Mouse (Mus musculus): ENCODE measurements around the gene Arhgap33. TPM values are rescaled to one million over a fixed set of nuclear protein-coding genes. Genes with fewer than 3 reads are reported as not detected.

The Arhgap33 gene
- polyA plus RNA-seq, 1 experiment from 2014 or later: 2.6 TPM

DNA sequence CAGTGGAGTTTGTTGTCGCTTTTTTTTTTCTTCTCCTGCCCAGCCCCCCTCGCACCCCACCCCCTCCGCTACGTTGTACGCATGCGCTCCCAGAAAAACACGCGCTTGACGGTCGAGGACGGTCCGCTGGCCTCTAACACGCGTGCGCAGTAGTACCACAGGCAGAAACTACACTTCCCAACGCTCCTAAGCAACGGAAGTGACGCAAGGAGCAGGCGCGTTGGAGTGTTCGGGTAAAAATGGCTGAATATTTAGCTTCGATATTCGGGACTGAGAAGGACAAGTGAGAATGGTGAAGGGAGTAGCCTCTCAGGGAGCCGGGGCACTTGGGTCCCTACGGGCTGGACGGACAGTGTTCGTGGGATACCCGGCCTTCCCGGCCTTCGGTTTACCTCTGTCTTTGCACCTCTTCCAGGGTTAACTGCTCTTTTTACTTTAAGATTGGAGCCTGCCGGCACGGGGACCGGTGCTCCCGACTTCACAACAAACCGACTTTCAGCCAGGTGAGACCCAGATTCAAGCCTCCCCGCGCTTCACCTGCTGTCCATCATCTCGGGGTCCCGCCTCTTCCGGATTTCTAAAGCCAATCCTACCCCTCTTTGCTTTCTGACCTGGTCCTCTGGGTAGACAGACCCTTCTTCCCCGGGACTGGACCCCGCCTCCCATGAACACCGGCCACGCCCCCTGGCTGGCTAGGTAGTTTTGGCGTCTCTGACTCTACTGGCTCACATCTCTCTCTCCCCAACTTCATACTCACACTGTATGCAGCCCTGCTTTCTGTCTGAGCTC, 28.5 kb upstream of the Arhgap33 start, which contains the start of the genes U2af1l4, Gm49396 and Psenen:
Gene U2af1l4 (plus strand): TSS at position 185 of the 789 bp plus-strand sequence.
Gene Gm49396 (plus strand): TSS at position 228 of the 789 bp plus-strand sequence.
Gene Psenen (minus strand): TSS at position 511 of the 789 bp plus-strand sequence.
- Histone ChIP-seq H3K9me3 (replicated peaks) (no peaks in the 10 kb centered on the region), H3K27ac (replicated peaks) (peak within 1 kb of the TSS; percentile 92), H3K9ac (peak within 1 kb of the TSS; percentile 70), H3K4me2 (peak within 1 kb of the TSS; percentile 86), H3K4me3 (replicated peaks) (peak within 1 kb of the TSS; percentile 71), H3K4me1 (replicated peaks) (peaks cover 38% of the 10 kb centered on the region), H3K27me3 (no peaks in the 10 kb centered on the region), H3K36me3 (replicated peaks) (peaks cover 32% of the 10 kb centered on the region)
- WGBS (ENCODE audit: insufficient replicate concordance): under 1% methylated on average over 45 of the region's 45 CpGs
- peak; percentile 80 for ATAC-seq (ENCODE audit: insufficient read depth)

DNA sequence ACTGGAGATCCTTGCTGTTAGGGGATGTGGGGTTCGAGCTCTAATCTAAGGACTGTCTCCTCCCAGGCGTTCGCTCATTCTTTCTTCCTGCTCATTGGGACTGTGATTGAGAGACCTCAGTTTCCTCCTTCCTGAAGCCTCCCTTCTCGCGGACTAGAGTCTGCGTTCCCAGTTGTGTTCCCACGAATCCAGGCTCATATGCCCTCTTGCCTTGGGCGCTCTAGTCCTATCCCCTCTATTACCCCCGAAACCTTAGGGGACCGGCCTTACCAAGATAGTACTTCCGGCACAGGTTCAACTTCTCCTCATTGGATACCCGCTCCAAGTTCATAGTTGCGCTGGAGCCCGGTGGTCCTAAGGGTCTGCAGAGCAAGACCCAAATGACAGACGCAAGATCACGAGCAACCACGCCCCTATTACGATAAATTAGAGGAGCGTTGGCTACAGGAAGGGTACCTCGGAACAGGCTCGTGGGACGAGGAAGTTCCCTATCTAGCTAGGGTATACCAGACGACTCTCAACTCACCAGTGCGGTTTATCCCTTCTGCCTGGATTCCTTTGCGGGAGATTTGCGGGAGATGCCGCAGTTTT, 27.8 kb upstream of the Arhgap33 start:
- ATAC-seq (ENCODE audit: insufficient read depth): no peak

DNA sequence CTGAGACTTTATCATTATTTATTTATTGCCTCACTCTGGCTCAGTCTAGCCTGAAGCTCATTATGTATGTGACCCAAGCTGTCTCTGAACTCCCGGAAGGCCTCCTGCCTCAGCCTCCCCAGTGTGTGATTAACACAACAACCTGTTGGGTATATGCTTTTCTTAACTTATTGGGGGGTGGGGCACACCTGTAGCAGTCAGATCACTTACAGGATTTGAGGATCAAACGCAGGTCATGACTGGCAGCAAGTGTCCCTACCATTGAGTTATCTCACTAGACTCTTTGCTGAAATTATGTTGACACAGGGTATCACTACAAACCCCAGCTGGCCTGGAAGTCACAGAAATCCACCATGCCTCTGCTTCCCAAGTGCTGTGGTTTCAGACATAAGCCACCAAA, 25.4 kb upstream of the Arhgap33 start:
- Histone ChIP-seq H3K27me3 (no peaks in the 10 kb centered on the region), H3K4me3 (replicated peaks) (peak overlapping the region; percentile 75; the same call in 1 of the 2 replicates), H3K9me3 (replicated peaks) (no peaks in the 10 kb centered on the region), H3K4me2 (peak overlapping the region; percentile 82; the same call in 1 of the 2 replicates), H3K36me3 (replicated peaks) (peaks cover 36% of the 10 kb centered on the region), H3K27ac (replicated peaks) (peak overlapping the region; percentile 87), H3K9ac (peak overlapping the region; percentile 74; the same call in 1 of the 2 replicates), H3K4me1 (replicated peaks) (peaks cover 53% of the 10 kb centered on the region)
- WGBS (ENCODE audit: insufficient replicate concordance): 77% methylated on average over 2 of the region's 2 CpGs
- ATAC-seq (ENCODE audit: insufficient read depth): no peak

More for the DNA sequence above, 27.8 kb upstream of the Arhgap33 start:
- Histone ChIP-seq H3K9me3 (replicated peaks) (no peaks in the 10 kb centered on the region), H3K27ac (replicated peaks) (peak overlapping the region; percentile 84), H3K4me3 (replicated peaks) (peak overlapping the region; percentile 71), H3K36me3 (replicated peaks) (peaks cover 31% of the 10 kb centered on the region), H3K4me1 (replicated peaks) (peaks cover 44% of the 10 kb centered on the region), H3K4me2 (peak overlapping the region; percentile 86), H3K27me3 (no peaks in the 10 kb centered on the region), H3K9ac (peak overlapping the region; percentile 70)
- under 1% methylated on average over 27 of the region's 27 CpGs for WGBS (ENCODE audit: insufficient replicate concordance)

DNA sequence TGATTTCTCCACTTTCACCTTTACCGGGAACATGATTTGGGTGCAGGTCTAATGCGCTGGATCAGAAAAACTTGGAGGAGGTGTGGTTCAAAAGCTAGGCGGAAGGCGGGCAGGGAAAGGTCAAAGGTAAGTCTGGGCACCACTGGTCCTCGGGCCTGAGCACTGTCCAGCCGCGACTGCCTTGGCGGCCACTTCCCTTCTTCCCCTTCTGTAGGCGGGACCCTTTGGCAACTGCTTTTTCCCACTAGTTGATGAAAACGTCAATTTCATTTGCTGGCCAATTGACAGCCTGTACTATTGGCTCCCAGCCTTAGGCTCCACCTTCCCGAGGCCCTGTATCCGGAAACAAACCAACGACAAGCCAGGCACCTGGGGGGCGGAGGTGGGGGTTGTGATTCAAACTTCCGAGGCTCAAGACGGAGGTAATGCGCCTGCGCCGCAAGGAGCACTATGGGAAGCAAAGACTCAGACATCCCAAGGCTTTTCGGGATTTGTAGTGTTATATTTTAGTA, 24.6 kb upstream of the Arhgap33 start, which contains the start of gene Lin37:
Gene Lin37 (minus strand): TSS at position 396 of the 512 bp plus-strand sequence.
- Histone ChIP-seq H3K27me3 (no peaks in the 10 kb centered on the region), H3K9ac (peak within 1 kb of the TSS; percentile 74), H3K9me3 (replicated peaks) (no peaks in the 10 kb centered on the region), H3K4me1 (replicated peaks) (peaks cover 53% of the 10 kb centered on the region), H3K4me3 (replicated peaks) (peak within 1 kb of the TSS; percentile 75), H3K27ac (replicated peaks) (peak within 1 kb of the TSS; percentile 87), H3K36me3 (replicated peaks) (peaks cover 37% of the 10 kb centered on the region), H3K4me2 (peak within 1 kb of the TSS; percentile 82)
- under 1% methylated on average over 20 of the region's 20 CpGs for WGBS (ENCODE audit: insufficient replicate concordance)
- peak; percentile 80 for ATAC-seq (ENCODE audit: insufficient read depth)

DNA sequence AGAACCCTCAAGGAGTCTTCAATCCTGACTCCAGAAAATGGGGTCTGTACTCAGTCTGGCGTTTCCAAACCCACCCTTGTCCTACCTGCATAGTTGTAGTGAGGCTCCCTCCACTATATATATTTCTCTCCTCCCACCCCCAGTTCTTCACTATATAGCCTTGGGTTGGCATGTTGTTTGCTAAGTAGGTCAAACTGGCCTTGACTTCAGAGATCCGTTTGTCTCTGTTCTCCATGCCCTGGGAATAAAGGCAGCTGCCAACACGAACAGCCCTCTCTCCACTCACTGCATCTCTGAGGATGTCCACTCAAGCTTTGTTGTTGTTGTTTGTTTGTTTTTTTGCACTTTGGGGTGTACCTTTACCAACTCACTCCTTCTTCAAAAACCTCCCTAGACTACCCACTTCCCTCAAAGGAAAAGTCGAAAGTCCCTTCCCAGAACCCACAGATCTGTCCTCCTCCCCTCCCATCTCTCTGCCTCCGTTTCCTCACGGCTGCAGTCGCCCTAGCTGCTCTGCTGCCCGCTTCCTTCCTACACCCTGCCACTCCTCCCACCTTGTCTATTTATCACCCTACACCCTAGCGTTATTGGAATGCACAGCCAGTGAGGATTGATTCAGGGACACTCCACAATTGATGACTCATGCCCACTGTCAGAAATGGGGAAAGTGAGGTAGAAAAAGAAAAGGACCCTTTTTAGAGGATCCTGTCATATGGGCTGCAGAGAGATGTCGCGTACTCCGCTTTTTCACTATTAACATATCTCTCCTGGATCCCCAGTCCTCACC, 24.0 kb upstream of the Arhgap33 start:
- Histone ChIP-seq H3K9ac (peak overlapping the region; percentile 74), H3K27me3 (no peaks in the 10 kb centered on the region), H3K4me3 (replicated peaks) (peak overlapping the region; percentile 75), H3K9me3 (replicated peaks) (no peaks in the 10 kb centered on the region), H3K4me2 (peak overlapping the region; percentile 82), H3K4me1 (replicated peaks) (peaks cover 52% of the 10 kb centered on the region), H3K36me3 (replicated peaks) (peaks cover 42% of the 10 kb centered on the region), H3K27ac (replicated peaks) (peak overlapping the region; percentile 87)
- ATAC-seq (ENCODE audit: insufficient read depth): peak; percentile 50
- WGBS (ENCODE audit: insufficient replicate concordance): 7% methylated on average over 12 of the region's 12 CpGs

DNA sequence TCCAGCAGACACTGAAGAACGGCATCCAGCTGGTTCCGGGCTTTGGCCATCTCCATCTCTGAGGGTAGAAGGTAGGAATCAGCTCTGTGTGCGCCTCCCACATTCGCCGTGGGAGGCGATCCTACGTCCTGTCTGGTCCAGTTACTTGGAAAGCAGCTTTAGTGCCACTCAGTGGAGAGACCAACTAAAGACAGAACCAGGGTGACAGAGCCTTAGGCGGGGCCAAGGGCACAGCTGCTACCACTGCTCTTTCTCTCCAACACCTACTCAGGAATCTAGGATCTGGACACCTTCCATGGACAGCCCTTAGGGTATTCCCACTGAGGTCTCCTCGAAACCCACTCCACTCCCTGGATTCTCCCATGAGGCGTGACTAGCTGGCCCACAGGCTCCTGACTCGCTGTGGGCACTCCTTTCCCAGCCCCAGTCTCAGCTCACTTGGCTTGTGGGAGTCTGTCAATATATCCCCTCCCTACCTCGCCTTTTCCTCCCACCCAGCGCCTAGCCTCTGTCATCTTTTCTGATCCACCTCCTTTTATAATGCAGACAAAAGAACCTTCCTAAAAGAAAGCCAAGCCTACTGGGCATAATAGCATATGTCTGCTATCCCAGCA, 23.1 kb upstream of the Arhgap33 start:
- Histone ChIP-seq H3K9me3 (replicated peaks) (no peaks in the 10 kb centered on the region), H3K27me3 (no peaks in the 10 kb centered on the region), H3K9ac (peak overlapping the region; percentile 74), H3K4me3 (replicated peaks) (peak overlapping the region; percentile 75), H3K36me3 (replicated peaks) (peaks cover 42% of the 10 kb centered on the region), H3K27ac (replicated peaks) (peak overlapping the region; percentile 87), H3K4me2 (peak overlapping the region; percentile 82), H3K4me1 (replicated peaks) (peaks cover 57% of the 10 kb centered on the region)
- ATAC-seq (ENCODE audit: insufficient read depth): no peak
- 83% methylated on average over 13 of the region's 13 CpGs for WGBS (ENCODE audit: insufficient replicate concordance)

DNA sequence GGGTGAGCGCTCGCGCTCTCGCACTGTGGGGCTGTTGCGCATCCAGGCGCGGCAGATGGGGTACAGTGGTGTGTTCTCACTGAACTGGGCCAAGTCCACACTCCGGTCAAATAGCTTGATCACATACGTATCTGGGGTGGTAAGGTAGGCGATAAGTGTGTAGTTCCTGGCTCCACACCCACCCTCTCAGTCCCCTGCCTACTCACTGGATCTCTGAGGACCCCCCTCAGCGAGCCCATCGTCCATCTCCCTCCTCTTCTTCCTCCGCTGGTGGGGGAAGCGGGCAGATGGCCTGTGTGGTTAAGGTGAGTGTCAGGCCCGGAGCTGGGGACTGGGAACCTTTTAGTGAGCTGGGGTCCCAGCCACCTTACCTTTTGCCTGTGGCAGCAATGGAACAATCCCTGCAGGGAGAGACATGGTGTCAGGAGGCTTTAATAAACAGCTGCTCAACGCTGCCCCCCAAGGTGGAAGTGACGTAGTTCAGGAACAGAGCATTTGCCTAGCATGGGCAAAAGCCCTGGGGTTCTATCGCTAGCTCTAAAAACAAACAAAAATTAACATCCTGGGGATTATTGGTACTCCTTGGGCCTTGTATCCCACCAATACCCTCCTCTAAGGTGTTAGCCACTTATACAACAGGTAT, 22.2 kb upstream of the Arhgap33 start:
- Histone ChIP-seq H3K9ac (no peak overlapping the region), H3K4me1 (replicated peaks) (peaks cover 58% of the 10 kb centered on the region), H3K27me3 (no peaks in the 10 kb centered on the region), H3K4me3 (replicated peaks) (no peak overlapping the region), H3K27ac (replicated peaks) (no peak overlapping the region), H3K9me3 (replicated peaks) (no peaks in the 10 kb centered on the region), H3K36me3 (replicated peaks) (peaks cover 42% of the 10 kb centered on the region), H3K4me2 (no peak overlapping the region)
- ATAC-seq (ENCODE audit: insufficient read depth): no peak
- 88% methylated on average over 18 of the region's 18 CpGs for WGBS (ENCODE audit: insufficient replicate concordance)

DNA sequence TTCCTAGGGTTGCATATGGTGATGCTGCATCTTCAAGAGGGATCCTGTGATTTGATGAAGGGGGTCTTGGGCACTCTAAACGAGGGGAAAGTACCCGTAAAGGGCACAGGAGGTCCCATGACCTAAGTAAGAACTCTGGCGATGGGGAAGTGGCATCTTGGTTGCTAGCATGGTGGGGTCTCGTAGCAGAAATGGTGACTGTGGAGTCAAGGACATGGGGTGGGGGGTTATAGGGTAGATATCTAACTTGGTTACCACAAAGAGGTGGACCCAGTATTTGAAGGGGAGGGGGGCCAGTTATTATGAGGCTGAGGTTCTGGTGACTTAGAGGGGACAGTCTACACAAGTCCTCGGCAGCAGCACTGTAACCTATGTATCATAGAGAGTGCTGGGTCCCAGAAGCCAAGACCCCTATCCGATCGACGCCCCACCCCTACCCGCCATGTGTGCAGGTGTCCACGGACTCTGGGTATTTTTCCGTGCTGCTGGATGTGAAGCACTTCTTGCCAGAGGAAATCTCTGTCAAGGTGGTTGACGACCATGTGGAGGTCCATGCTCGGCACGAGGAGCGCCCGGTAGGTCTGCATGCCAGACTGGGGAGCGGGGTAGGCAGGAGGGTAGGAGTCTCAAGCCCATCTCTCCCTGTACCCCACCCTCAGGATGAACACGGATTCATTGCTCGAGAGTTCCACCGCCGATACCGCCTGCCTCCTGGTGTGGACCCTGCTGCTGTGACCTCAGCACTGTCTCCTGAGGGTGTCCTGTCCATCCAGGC, 19.1 kb upstream of the Arhgap33 start:
- H3K4me1 ChIP-seq (replicated peaks): peaks cover 48% of the 10 kb centered on the region
- no peaks in the 10 kb centered on the region for H3K27me3 ChIP-seq
- no peak for ATAC-seq (ENCODE audit: insufficient read depth)
- peak overlapping the region; percentile 97 for H3K4me2 ChIP-seq
- peak overlapping the region; percentile 91; the same call in 1 of the 2 replicates for H3K9ac ChIP-seq
- peak overlapping the region; percentile 95; the same call in 1 of the 2 replicates for H3K27ac ChIP-seq (replicated peaks)
- H3K9me3 ChIP-seq (replicated peaks): no peaks in the 10 kb centered on the region
- WGBS (ENCODE audit: insufficient replicate concordance): 80% methylated on average over 22 of the region's 22 CpGs
- peaks cover 43% of the 10 kb centered on the region for H3K36me3 ChIP-seq (replicated peaks)
- H3K4me3 ChIP-seq (replicated peaks): peak overlapping the region; percentile 72

DNA sequence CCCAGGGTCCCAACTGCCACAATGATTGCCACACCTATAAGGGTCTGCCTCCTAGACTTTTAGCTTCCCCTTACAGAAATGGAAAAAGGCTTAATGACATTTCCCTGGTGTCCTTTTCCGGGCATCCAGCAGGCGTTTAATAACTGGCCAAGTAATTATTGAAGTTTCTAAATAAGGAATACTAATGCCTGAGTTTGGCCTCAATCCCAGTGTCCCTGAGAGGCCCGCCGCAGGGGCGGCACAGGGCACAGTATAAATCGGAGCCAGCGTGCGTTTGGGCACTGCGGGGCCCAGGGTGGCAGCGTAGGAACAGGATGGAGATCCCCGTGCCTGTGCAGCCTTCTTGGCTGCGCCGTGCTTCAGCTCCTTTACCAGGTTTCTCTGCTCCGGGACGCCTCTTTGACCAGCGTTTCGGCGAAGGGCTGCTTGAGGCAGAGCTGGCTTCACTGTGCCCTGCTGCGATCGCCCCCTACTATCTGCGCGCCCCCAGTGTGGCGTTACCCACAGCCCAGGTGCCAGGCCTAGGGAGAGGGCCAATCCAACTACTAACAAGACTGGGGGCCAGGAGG, 18.2 kb upstream of the Arhgap33 start:
- peak overlapping the region; percentile 72 for H3K4me3 ChIP-seq (replicated peaks)
- H3K9me3 ChIP-seq (replicated peaks): no peaks in the 10 kb centered on the region
- 4% methylated on average over 23 of the region's 23 CpGs for WGBS (ENCODE audit: insufficient replicate concordance)
- peaks cover 47% of the 10 kb centered on the region for H3K36me3 ChIP-seq (replicated peaks)
- H3K4me2 ChIP-seq: peak overlapping the region; percentile 97
- peaks cover 39% of the 10 kb centered on the region for H3K4me1 ChIP-seq (replicated peaks)
- peak overlapping the region; percentile 91 for H3K9ac ChIP-seq
- ATAC-seq (ENCODE audit: insufficient read depth): no peak
- peak overlapping the region; percentile 95 for H3K27ac ChIP-seq (replicated peaks)
- H3K27me3 ChIP-seq: no peaks in the 10 kb centered on the region
